Mouse (Mus musculus) c-Kit-positive CD71-negative TER-119-negative erythroid progenitor cells, embryonic 14.5 days (primary cell): ENCODE data around the gene Pfn4.
"Not testable (repeated sequence)": the region's sequence is repeated elsewhere in the genome, so short reads cannot be mapped to it uniquely, and the experiment has no call there.

Experiments
- DNase-seq: peaks from one replicate; pipeline ENCODE4 v3.0.0-alpha.2; 2013; ENCODE audit warnings: low read depth

The Pfn4 gene

DNA sequence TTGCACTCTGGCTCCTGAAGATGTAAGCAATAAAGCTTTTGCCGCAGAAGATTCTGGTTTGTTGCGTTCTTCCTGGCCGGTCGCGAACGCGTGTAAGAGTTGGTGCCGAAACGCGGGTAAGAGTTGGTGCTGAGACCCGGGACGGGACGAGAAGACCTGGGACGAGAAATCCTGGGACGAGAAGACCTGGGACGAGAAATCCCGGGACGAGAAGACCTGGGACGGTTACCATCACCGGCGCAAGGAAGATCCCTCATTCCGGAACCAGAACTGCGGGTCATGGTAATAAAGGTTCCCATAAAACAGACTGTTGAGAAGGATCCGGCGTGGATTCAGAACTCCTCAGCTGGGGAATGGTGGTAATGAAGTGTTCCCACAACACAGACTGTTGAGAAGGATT, 19.3 kb downstream of the Pfn4 start:
- not testable (repeated sequence) for DNase-seq

DNA sequence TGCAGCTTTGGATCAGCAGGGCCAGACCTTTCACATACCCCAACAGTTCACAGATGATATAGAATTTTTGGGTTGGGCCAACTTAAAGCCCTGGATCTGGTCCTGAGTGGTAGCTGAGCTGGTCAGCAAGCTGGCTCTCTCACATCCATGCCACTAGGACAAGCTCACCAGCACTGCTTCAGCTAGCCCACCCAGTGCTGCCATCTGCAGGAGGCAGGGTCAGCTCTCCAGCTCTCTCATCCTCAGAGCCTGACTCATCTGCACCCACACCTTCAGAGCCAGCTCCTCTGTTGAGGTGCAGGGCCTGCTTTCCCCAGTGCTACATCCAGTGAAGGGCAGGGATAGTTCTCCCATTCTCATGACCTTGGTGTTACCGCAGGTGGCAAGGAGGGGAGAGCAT, 24.9 kb downstream of the Pfn4 start:
- no peak for DNase-seq

DNA sequence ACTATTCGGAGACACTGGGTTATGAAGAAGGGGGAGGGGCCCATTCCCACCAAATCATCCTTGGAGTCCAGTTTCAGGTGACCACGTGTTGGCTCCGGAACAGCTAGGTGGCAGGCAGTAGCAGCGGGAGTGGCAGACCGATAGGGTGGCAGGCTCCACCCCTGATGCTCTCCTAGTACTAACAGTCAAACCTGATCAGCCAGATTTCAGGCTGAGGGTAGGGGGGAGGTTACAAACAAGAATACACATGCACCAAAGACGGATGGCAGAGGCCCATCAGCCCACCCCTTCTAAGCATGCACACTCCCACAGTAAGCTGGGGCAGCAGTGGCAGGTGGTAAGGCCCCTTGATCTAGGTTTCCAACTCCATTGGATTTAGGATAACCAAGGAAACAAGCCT, 28.6 kb downstream of the Pfn4 start:
- not testable (repeated sequence) for DNase-seq

DNA sequence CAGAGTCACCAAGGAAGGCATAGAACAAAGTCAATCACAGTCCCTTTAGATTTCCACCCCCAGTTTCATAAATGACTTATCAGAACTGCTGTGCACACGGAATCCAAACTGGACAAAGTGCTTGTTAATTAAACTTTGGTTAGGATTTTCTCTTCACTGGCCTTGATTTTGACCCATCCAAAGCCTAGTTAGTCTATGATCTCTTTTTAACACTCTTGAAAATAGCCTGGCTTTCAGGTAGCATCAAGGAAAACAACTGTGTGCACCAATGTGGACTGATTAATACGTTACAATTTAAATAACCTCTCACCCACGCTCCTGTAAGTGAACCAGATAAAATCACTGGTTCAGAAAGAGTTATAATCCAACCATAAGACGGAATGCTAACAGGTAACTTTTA, 42.2 kb downstream of the Pfn4 start:
- no peak for DNase-seq

DNA sequence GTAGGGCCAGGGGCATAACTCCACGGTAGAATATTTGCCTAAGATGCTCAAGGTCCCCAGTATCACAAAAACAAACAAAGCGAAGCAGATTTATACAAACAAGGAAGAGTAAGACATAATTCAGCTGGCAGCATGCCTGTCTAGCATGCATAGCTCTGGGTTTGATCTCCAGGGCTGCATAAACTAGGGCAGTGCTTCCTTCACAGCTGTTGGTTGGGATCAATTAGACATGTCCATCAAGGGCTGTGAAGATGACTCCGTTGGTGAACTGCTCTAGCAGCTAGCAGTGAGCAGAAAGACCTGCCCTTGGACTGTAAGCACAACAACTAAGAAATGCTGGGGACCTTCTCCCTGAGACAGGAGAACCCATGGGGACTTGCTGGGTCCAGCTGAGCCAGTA, 42.9 kb downstream of the Pfn4 start:
- DNase-seq, result no peak

DNA sequence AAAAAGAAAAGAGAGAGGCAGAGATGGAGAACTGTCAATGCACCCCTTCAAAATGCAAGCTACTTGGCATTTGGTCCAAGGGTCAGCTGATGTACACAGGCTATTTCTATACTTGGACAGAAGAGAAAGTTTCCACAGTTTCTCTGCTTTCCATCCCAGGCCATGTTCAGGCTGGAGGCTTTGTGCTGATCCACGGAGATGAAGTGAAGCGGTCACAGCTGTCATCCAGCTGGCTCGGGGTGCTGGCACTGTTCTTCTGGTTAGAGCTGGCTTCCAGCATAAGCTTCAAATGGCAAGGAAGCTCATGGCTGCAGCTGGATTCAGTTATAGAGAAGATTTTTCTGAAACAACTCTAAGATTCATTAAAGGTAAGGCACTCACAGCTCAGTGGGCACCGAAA, 44.8 kb downstream of the Pfn4 start:
- no peak for DNase-seq

DNA sequence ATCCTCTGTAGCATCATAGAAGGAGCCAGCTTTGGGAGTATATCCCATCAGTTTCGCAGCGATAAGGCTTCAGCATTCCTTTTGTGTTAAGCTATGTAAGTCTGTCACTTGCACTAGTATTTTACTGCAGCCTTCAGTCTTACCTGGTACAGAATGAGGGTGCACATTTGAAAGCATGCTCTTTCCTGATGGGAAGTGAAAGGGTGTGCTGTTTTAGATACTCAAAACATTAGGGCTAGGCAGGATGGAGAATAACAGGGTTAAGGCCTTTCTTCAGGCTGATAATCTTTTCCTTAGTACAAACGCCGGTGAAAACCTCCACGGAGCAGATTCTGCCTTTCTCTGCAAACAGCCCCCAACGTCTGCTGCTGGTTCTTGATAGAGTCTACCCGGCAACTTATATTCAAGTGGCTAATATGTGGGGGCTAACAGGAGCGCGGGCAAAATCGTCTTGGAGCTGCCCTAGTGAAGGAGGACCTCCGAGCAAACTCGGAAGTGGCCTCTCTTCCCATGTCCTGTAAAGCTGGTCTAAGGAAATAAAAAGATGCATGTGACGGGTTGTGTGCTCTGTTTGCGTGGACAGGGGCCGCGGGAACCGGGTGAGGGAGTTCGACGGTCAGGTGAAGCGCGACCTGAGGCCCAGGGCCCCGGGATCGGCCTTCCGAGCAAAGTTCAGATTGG, 48.0 kb downstream of the Pfn4 start:
- no peak for DNase-seq

DNA sequence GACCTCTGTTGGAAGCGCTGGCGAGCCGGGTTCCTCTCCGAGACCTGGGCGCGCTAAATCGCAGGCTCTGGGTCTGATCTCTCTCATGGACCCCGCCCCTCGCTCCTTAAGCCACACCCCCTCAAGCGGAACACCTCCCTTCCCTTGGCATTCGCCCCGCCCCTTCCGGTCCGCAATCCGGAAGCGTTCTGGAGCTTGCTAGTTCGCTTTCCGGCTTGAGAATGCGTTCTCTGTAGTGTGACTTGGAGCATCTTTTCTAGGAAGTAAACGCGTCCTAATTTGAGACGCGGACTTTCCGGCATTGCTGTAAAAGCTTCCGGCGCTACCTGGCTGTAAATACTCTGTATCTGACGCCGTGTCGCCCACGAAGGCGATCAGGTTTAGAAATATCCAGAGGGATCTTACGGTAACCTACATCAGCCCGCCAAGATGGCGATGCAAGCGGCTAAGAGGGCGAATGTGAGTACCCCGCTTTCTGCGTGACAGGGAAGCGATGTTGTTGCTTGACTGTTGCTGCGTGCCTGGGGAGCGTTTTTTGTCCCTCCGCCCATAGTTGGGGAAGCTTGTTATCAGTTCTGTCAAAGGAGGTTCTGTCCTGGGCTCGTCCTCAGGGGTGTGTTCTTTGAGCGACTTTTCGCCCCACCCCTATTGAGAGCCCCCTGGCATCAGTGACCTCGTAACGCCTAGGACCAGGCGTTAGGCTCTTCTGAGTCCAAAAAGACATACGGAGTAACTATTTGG, 48.7 kb downstream of the Pfn4 start, which contains the start of gene Sf3b6:
Gene Sf3b6, plus strand, starts transcription at position 184 of the 741 bp plus-strand sequence.
- peak; percentile 99 for DNase-seq

DNA sequence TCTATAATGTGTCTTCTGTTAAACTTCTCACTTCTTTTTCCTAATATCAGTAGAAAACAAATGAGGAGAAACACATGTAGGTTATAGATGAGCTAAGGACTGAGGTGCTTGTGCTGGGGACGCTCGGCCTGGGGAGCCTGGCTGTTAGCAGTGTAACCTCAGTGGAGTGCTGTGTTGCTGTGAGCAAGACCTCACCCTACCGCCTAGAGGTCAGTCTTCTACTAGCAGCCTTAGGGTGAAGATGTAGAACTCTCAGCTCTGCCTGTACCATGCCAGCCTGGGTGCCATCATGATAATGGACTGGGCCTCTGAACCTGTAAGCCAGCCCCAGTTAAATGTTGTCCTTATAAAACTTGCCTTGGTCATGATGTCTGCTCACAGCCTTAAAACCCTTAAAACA, 58.4 kb downstream of the Pfn4 start:
- DNase-seq, result no peak
